Mouse (Mus musculus) heart, adult 18-20 months (tissue): ENCODE measurements around the gene Otud7b. TPM values are rescaled to one million over a fixed set of nuclear protein-coding genes. Genes with fewer than 3 reads are reported as not detected.
"Not testable (repeated sequence)": the region's sequence is repeated elsewhere in the genome, so short reads cannot be mapped to it uniquely, and the experiment has no call there.

ENCODE experiments used
- DNase-seq, 2 experiments: peaks; one replicate each; pipeline ENCODE4 v3.0.0; 2021 to 2022; ENCODE audit warnings: mixed read lengths in 1 of 2
- total RNA-seq, 2 experiments: library from RNA; stranded (reverse); gene quantifications; 2 replicates each; pipeline ENCODE4 v1.2.3; 2021

Gene Otud7b
- total RNA-seq, 2 experiments from 2014 or later: 50.3 to 57.4 TPM

- peak; percentile 15 to 37 for DNase-seq
These were observed 30.7 kb downstream of the Otud7b start for GRCm38 (mm10) chr3:96135011-96135410.

- DNase-seq: peak; percentile 75 to 77
These were observed 43.6 kb downstream of the Otud7b start for GRCm38 (mm10) chr3:96147950-96148349.

- DNase-seq: no peak
These were observed 47.5 kb downstream of the Otud7b start for GRCm38 (mm10) chr3:96151836-96152235.

- DNase-seq: no peak
These were observed 48.3 kb downstream of the Otud7b start for GRCm38 (mm10) chr3:96152611-96153010.

DNA sequence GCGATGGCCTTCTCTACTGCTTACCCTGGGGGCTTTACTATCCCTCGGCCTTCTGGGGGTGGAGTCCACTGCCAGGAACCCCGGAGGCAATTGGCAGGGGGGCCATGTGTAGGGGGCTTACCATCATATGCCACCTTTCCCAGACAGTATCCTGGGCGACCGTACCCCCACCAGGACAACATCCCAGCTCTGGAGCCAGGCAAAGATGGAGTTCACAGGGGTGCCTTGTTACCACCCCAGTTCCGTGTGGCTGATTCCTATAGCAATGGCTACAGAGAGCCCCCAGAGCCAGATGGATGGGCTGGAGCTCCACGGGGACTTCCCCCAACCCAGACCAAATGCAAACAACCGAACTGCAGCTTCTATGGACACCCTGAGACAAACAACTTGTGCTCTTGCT lies 51.2 kb downstream of the Otud7b start:
- DNase-seq: no peak

DNA sequence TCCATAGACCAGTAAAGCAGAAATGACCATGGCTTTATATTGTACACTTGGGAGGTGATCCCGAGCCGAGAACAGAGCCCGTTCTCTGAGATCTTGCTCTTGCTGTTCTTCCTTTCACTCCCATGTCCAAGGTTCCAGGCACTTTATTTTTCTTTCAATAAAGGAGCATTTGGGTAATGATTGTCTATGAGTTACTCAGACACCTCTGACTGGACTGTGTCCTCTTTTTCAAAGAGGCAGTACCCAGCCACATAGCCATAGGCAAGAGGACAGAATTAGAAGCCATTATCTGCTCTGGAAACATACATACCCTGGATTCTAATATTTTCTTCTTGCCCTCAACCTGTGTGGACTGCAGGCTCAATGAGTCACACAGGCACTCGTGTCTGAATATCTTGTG lies 55.5 kb downstream of the Otud7b start:
- no peak for DNase-seq

- DNase-seq: peak; percentile 78 to 86
These were observed 56.0 kb downstream of the Otud7b start for GRCm38 (mm10) chr3:96160222-96160802.

- peak; percentile 62 to 71 for DNase-seq
These were observed 56.6 kb downstream of the Otud7b start for GRCm38 (mm10) chr3:96160803-96161516.

DNA sequence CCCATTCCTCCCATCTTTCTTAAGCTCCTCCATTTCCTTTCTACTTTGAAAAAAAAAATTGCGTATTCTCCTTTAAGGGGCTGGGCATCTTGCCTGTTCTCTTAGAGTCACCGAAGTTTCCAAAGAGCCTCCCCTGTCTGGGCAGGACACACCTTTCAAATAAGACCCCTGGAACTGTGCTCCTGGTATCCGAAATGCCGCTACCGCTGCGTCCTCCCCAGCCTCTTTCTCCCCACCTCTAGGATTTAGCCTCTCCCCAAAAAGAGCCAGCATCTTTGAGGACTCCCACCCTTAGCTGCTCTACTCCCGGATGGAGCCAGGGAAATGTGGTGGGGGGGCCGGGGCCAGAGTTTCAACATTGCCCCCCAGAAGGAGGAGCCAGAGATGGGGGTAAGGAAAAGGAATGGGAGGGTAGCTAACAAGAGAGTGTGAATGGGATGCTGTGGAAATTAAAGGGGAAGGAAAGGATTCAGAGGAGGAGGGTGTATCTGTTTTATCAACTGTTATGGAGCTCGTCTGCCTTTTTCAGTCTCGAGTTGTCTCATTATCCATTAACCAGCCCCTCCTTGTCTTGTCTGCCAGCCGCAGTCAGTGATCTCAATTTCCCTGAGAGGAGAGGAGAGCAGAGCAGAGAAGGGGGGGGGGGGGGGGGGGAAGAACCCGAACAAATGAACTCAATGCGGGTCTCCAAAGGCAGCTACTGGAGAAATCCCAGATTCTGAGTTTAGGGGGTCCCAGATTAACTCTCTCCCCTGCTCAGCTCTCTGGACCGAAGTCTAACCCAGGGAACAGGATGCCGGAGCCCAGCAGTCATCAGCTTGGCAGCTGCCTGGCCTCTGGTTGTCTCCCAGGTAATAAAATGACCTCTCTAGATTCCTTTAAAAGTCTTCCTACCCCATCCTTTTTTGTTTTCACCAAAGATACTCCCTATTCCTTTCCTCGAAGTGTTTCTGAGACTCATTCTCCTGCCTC lies 57.8 kb downstream of the Otud7b start, which contains the start of gene Mtmr11:
Mtmr11 (plus strand) TSS at position 136 of the 972 bp plus-strand sequence.
- peak; percentile 55 to 65 for DNase-seq

DNA sequence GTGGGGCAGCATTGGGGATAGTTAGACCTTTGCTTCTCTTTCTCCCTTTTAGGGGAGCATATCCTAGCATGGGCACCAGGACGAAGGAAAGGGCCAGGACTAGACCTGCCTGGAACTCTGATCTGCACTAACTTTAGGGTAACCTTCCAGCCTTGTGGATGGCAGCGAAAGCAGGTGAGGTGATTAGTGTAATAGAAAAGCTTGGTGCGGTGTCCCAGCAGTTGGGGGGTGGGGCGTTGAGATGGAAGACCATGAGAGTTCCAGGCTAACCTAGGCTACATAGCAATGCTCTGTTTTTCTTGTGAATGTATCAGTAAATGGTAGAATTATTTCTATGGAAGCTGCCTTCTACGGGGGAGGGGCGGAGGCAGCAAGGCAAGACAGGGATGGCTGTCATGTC lies 58.7 kb downstream of the Otud7b start:
- DNase-seq: no peak

DNA sequence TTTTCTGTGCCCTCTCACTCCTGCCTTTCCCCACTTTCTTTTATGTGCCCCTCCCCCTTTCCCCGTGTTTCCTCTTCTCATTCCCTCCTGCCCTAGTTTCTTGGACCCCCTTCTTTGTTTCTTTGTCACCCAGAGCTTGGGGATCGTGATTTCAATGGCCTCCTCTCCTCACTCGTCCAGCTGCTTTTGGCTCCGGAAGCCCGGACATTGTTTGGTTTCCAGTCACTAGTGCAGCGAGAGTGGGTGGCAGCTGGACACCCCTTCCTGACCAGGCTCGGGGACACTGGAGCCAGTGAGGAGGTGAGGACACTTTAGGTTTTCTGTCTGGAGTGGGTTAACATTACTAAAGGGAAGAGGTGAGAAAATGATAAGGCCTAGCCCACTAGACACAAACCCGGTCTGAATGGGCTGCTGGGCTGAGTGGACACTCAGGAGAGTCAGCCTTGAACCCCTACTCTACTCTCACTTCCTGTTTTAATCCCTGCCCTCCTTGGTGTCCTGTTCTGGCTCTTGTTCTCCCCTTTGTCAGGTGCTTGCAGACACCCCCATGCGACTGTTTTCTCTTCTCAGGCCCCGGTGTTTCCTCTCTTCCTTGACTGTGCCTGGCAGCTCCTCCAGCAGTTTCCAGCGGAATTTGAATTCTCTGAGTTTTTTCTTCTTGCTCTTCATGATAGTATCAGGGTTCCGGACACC lies 64.3 kb downstream of the Otud7b start:
- DNase-seq: peak in 1 of 2 experiments; percentile 30

- no peak for DNase-seq
These were observed 65.9 kb downstream of the Otud7b start for GRCm38 (mm10) chr3:96170276-96170675.

DNA sequence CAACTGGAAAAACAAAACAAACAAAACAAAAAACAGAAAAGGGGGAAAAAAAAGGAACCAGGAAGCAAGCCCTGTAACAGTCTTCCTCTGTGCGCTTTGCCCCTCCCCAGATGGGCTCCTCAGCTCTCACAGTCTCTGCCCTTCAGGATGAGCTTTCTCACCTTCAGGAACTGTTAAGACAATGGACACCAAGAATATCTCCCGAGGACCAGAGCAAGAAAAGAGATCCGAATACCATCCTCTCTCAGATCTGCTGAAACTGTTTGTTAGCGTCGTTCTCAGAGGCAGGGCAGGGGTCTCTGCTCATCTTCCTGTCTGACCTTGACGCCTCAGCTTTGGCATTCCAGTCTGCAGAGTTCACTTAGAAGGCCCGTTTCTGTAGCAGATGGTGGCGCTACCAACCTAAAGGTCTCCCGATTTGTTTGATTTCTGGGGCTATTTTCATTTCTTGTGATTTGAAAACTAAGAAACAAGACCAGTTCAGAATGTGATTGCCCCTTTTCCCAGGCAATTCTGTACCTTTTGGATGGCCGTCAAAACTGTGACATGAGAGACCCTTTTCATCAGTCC lies 66.7 kb downstream of the Otud7b start:
- DNase-seq: no peak

GRCm38 (mm10) chr3:96171583-96172196 lies 67.4 kb downstream of the Otud7b start:
- DNase-seq: no peak

- peak; percentile 91 to 92 for DNase-seq
These were observed 68.2 kb downstream of the Otud7b start, which contains the start of gene Sf3b4 for GRCm38 (mm10) chr3:96172197-96173178. Sf3b4 (plus strand) TSS chr3:96172332.

- DNase-seq: no peak
These were observed 68.9 kb downstream of the Otud7b start for GRCm38 (mm10) chr3:96173185-96173584.

DNA sequence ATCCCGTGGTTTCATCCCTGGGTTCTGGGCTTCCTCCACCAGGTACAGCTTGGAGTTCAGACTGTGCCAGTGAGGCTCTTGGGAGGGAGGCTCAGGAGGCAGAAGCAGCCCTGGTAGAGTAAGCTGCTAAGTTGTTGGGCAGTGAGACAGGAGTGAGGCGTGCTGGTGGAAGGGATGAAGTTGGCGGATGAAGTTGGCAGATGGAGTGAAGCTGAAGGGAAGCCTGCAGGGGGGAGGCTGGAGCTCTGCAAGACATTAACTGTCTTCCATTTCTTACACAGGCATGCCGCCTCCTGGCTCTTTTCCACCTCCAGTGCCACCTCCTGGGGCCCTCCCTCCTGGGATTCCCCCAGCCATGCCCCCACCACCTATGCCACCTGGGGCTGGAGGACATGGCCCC lies 69.7 kb downstream of the Otud7b start:
- not testable (repeated sequence) for DNase-seq

- DNase-seq: no peak
These were observed 70.9 kb downstream of the Otud7b start for GRCm38 (mm10) chr3:96175251-96175650.

DNA sequence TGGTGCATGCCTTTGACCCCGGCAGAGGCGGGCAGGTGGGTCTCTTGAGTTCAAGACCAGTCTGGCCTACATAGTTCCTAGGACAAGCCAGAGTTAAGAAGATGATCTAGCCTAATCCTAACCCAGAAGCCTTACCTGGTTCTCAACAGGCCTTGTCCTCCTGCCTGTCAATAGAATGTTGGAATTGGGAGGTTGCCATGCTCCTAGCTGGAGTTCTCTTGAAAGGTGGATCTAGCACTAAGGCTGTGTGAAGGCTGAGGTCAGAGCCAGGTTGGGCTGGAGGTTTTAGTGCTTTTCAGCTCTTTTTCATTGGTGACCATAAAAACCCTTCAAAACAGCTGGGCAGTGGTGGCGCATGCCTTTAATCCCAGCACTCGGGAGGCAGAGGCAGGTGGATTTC lies 74.1 kb downstream of the Otud7b start:
- DNase-seq: no peak

DNA sequence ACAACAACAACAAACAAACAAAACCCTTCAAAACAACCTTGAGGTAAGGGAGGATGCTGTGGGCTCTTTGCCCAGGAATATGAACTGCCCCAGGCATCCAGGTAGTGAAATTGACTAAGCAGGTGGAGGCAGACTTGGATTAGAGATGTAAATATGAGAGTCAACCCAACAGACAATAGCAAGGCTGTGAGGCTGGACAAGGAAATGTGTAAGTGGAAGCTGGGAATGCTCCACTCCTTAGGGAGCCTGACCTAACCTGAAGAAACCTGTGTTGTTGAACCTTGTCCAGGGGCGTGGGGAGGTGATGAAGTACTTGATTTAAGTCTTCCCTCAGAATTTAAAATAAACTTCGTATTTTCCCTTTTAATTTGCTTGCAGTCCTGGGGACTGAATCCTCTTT lies 74.6 kb downstream of the Otud7b start:
- no peak for DNase-seq
